Mouse (Mus musculus) frontal cortex, adult 2 months (tissue): ENCODE results near the gene Crhr1. TPM values are rescaled to one million over a fixed set of nuclear protein-coding genes. Genes with fewer than 3 reads are reported as not detected.
"Not testable (repeated sequence)": the region's sequence is repeated elsewhere in the genome, so short reads cannot be mapped to it uniquely, and the experiment has no call there.

ENCODE experiments used
- DNase-seq, 2 experiments: peaks; one replicate each; pipeline ENCODE4 v3.0.0; 2022; ENCODE audit warnings: low spot score in 1 of 2; ENCODE audit errors: extremely low spot score in 1 of 2
- polyA plus RNA-seq: library from polyadenylated mRNA; depleted of rRNA; stranded (reverse); fragments of >200 nt; gene quantifications from 2 replicates; pipeline ENCODE4 v1.2.3, GENCODE M21; 2012; rRNA removed

Crhr1 gene
- polyA plus RNA-seq, 1 experiment: 39.1 TPM

DNA sequence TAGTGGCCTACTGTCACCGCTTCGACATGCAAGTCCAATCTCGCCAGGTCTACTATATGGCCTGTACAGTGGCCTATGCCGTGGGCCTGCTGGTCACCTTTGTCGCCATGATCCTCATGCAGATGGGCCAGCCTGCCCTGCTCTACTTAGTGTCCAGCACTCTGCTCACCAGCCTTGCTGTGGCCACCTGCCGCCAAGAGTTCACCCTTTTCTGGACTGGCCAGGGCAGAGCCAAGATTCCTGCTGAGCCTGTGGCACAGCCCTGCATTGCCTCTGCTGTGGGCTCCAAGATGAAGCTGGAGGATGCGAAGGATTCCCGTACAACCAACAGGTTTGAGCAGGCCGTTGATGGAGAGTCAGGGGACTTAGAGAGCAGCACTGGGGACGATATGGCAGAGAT is 55.1 kb downstream of the Crhr1 start:
- DNase-seq: no peak

- no peak for DNase-seq
These were observed 57.4 kb downstream of the Crhr1 start for GRCm38 (mm10) chr11:104190008-104190407.

- no peak for DNase-seq
These were observed 62.7 kb downstream of the Crhr1 start for GRCm38 (mm10) chr11:104195382-104195781.

- peak; percentile 87 to 98 for DNase-seq
These were observed 63.1 kb downstream of the Crhr1 start for GRCm38 (mm10) chr11:104195791-104196190.

GRCm38 (mm10) chr11:104197861-104198260 is 65.2 kb downstream of the Crhr1 start:
- no peak for DNase-seq

DNA sequence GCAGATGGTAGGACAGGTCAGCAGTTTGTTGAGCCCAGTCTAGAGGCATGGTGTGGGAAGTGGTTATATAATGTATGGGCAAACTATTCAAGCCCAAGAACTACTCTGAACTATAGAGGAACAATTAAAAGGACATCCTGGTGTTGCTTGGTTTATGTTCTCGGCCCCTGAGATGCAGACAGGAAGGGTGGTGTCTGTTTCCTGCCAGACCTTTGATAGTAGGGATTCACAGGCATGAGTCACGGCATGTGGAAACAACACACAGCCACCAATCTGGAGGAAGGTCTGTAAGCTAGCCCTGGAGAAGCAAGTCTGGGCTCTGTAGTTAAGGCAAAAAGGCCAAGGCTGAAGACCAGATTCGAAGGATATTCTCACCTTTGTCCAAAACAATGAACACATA is 70.6 kb downstream of the Crhr1 start:
- no peak for DNase-seq

DNA sequence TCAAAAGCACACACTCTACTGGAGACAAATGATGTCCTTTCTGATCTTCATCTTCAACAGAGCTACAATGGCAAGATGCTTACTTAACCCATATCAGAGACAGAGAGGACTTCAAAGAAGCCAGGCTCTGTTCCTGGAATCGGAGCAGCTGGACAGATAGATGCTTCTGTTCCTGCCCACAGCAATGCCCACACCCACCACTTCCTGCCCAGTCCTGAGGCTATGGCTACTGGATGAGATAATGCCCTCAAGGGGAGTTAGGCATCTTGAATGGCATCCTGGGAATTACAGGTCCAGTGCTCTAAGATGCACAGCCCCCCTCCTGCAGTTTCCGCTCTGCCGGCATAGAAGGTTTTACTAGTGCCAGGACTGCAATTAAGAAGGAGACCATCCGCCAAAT is 73.9 kb downstream of the Crhr1 start:
- no peak for DNase-seq

- DNase-seq: no peak
These were observed 76.4 kb downstream of the Crhr1 start for GRCm38 (mm10) chr11:104209041-104209440.

- no peak for DNase-seq
These were observed 78.6 kb downstream of the Crhr1 start for GRCm38 (mm10) chr11:104211251-104211650.

DNA sequence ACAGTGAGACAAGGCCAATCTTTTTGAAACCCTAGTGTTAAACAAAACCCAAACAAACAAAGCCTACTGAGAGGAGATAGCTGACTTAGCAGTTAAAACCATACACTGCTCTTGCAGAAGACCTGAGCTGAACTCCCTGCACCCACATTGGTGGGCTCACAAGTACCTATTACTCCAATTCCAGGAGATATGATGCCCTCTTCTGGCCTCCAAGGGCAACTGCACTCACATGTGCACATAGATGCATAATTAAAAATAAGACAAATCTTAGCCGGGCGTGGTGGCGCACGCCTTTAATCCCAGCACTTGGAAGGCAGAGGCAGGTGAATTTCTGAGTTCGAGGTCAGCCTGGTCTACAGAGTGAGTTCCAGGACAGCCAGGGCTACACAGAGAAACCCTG is 81.5 kb downstream of the Crhr1 start:
- not testable (repeated sequence) for DNase-seq

DNA sequence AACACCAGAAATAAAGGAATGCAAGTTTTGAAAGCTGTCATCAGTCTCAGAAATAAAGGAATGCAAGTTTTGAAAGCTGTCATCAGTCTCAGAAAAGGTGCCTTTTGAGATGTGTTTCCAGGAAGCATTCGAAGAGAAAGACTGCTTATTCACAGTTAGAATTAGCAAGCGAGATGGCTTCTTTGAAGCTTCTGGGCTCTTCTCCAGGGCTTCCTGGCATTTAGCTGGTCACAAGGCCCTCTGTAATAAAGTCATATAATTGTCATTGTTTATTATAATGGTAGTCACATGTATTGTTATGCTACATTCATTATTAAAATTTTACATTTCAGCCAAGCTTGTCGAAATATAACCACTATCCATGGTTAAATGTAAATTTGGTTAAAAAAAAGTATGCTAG is 85.4 kb downstream of the Crhr1 start:
- DNase-seq: no peak

- DNase-seq: no peak
These were observed 87.6 kb downstream of the Crhr1 start for GRCm38 (mm10) chr11:104220291-104220690.

GRCm38 (mm10) chr11:104221751-104222150 is 89.1 kb downstream of the Crhr1 start:
- no peak for DNase-seq

- DNase-seq: no peak
These were observed 90.6 kb downstream of the Crhr1 start for GRCm38 (mm10) chr11:104223301-104223700.

Other genes starting within 250 kb of the Crhr1 start
- 464 and 504 TPM in 2 replicates for gene Nsf, start 178.8 kb upstream of the Crhr1 start, polyA plus RNA-seq
- 48.1 and 49.8 TPM in 2 replicates for gene Arf2, start 166.1 kb upstream of the Crhr1 start, polyA plus RNA-seq
- not detected in 2 replicates for gene Sppl2c, start 53.5 kb downstream of the Crhr1 start, polyA plus RNA-seq
- gene Mapt, start 98.5 kb downstream of the Crhr1 start, polyA plus RNA-seq: 232 and 238 TPM in 2 replicates